Mouse (Mus musculus) adrenal gland, postnatal 25 days (tissue): ENCODE results near the gene Olfr25. TPM values are rescaled to one million over a fixed set of nuclear protein-coding genes. Genes with fewer than 3 reads are reported as not detected.

Source experiments
- DNase-seq: peaks from one replicate; pipeline ENCODE4 v3.0.0; 2021; ENCODE audit warnings: mixed read lengths
- long read RNA-seq: library from polyadenylated mRNA; stranded (forward); transcript quantifications from one replicate; pipeline ENCODE4 v2.0.0, GENCODE M21; 2021
- total RNA-seq: library from RNA; stranded (reverse); gene quantifications from 2 replicates; pipeline ENCODE4 v1.2.3, GENCODE M21; 2021

The Olfr25 gene
- not detected in 2 replicates for total RNA-seq
- long read RNA-seq = 0 reads

DNA sequence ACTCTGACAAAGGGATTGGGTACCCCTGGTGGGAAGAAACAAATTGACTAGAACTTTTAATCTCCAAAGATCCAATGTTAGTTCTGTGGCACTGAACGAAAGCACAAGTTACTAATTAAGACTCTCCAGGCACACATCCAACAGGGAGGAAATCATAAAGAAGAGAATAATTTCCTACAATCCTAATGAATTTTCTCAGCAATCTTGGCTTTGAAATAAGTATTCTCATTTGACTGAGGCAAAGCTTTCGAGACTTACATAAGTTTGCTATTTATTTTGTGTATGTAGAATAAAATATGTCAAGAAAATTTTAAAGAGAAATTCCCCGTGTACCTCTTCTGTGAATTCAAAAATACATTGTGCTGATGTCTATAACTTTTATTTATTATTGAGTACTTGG lies at the start of gene Olfr25:
Gene Olfr25 (plus strand): TSS at position 301 of the 400 bp plus-strand sequence.
- DNase-seq = no peak

DNA sequence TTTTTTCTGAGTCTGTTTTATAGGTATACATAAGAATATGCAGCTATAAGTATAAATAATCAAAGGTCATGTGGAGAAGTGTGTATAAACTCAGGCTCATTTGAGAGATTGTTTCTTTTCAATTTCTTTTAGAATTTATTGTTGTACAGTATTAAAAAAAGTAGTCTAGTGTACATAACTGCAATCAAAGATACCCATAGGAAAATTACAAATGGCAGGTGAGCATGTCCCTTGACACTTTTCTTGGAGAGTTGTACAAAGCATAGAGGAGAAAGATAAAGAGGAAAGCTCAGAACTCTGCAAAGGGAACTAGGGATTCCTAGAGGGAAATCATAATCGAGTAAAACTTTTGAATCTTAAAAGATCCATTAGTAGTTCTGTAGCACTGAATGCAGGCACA lies 38.1 kb upstream of the Olfr25 start, which contains the start of gene Olfr896-ps1:
Gene Olfr896-ps1 (plus strand): TSS at position 301 of the 400 bp plus-strand sequence.
- DNase-seq = no peak

DNA sequence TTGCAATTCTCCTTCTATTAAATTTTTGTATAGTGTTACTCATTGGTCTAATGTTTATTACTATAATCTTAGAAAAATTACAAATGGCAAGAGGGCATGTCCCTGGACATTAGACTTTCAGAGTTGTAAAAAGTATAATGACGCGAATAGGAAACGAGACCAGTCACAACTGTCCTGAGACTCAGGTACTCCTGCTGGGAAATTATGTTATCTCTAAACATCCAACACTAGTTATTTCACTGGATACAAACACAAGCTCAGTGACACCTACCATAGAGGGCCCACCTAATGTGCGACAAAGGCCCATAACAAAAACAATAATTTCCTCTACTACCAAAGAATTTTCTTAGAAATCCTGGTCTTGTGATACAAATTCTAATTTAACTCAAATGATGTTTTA lies 19.3 kb downstream of the Olfr25 start, which contains the start of gene Olfr898:
Gene Olfr898 (plus strand): TSS at position 301 of the 400 bp plus-strand sequence.
- DNase-seq = no peak

DNA sequence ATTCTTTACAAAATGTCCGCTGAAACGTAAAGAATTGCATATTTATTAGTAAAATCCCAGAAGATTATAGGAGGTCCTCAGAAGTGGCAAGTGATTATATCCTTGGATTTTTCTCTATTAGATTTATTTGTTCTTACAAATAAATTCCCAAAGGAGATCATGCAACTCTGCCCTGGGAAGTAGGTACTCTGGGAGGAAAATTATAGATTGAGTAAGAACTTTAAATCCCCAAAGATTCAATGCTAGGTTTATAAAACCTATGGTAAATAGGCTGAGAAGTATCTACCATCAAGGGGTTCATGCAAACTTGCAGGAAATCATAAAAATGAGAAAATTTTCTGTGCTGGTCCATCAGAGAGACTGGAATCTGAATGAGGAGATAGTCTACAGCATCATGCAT lies 37.7 kb downstream of the Olfr25 start, which contains the start of gene Olfr250:
Gene Olfr250 (plus strand): TSS at position 301 of the 400 bp plus-strand sequence.
- DNase-seq = no peak

DNA sequence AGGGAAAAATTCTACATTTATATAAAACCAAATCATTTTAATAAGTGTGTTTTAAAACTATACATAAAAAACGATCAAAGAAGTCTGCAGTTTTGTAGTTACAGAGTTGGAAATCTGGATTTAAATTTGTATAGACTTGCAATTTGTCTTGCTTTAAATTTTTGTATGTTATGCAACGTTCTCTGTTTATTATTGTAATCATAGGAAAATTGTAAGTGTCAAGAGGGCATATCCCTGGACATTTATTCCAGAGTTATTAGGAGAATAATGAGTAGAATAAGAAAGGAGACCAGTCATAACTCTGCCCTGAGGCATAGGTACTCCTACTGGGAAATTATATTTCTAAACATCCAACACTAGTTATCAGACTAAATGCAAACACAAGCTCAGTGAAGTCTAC lies 47.9 kb downstream of the Olfr25 start, which contains the start of gene Olfr251:
Gene Olfr251 (plus strand): TSS at position 301 of the 400 bp plus-strand sequence.
- no peak for DNase-seq

Other genes with a start within 250 kb of the Olfr25 start
- not detected in 2 replicates for gene Olfr887, start 245.0 kb upstream of the Olfr25 start, total RNA-seq
- gene Olfr888, start 220.9 kb upstream of the Olfr25 start, total RNA-seq = not detected in 2 replicates
- gene Olfr889, start 213.9 kb upstream of the Olfr25 start, total RNA-seq = 0.12 TPM in 1 of 2 replicates, not detected in the other
- not detected in 2 replicates for gene Olfr890, start 186.5 kb upstream of the Olfr25 start, total RNA-seq
- not detected in 2 replicates for gene Olfr891, start 148.2 kb upstream of the Olfr25 start, total RNA-seq
- gene Olfr893, start 120.7 kb upstream of the Olfr25 start, total RNA-seq = not detected in 2 replicates
- gene Olfr894, start 111.0 kb upstream of the Olfr25 start, total RNA-seq = not detected in 2 replicates
- not detected in 2 replicates for gene Olfr143, start 76.3 kb upstream of the Olfr25 start, total RNA-seq
- not detected in 2 replicates for gene Olfr895, start 61.2 kb upstream of the Olfr25 start, total RNA-seq
- gene Olfr896-ps1, start 38.0 kb upstream of the Olfr25 start, total RNA-seq = not detected in 2 replicates
- gene Olfr898, start 19.4 kb downstream of the Olfr25 start, total RNA-seq = not detected in 2 replicates
- not detected in 2 replicates for gene Olfr250, start 37.8 kb downstream of the Olfr25 start, total RNA-seq
- not detected in 2 replicates for gene Olfr251, start 48.0 kb downstream of the Olfr25 start, total RNA-seq
- not detected in 2 replicates for gene Olfr147, start 72.6 kb downstream of the Olfr25 start, total RNA-seq
- gene Olfr901, start 100.4 kb downstream of the Olfr25 start, total RNA-seq = not detected in 2 replicates
- not detected in 2 replicates for gene Olfr902, start 118.6 kb downstream of the Olfr25 start, total RNA-seq
- gene Olfr904, start 134.1 kb downstream of the Olfr25 start, total RNA-seq = not detected in 2 replicates
- not detected in 2 replicates for gene Olfr905, start 142.0 kb downstream of the Olfr25 start, total RNA-seq
- not detected in 2 replicates for gene Olfr906, start 158.0 kb downstream of the Olfr25 start, total RNA-seq
- not detected in 2 replicates for gene Olfr907, start 166.7 kb downstream of the Olfr25 start, total RNA-seq
- gene Olfr911-ps1, start 192.5 kb downstream of the Olfr25 start, total RNA-seq = not detected in 2 replicates
- gene Olfr910, start 208.8 kb downstream of the Olfr25 start, total RNA-seq = not detected in 2 replicates